Mouse (Mus musculus): ENCODE measurements around the gene Cyp21a1. TPM values are rescaled to one million over a fixed set of nuclear protein-coding genes. Genes with fewer than 3 reads are reported as not detected.
A peak's percentile ranks its signal among the peaks of the same experiment; 100 is the strongest.
"Not testable (repeated sequence)": the region's sequence is repeated elsewhere in the genome, so short reads cannot be mapped to it uniquely, and the experiment has no call there.

Cyp21a1 gene
- total RNA-seq, 1 experiment from 2014 or later = not detected

- ATAC-seq (replicated peaks; ENCODE audit: insufficient number of reproducible peaks, low FRiP score, low TSS enrichment, poor library complexity, severe bottlenecking) = no peak
These were observed 4.3 kb upstream of the Cyp21a1 start for GRCm38 (mm10) chr17:34808599-34809205.

GRCm38 (mm10) chr17:34807176-34807575, 2.8 kb upstream of the Cyp21a1 start:
- ATAC-seq (replicated peaks; ENCODE audit: insufficient number of reproducible peaks, low FRiP score, low TSS enrichment, poor library complexity, severe bottlenecking) = no peak

GRCm38 (mm10) chr17:34804871-34805562, 656 bp upstream of the Cyp21a1 start:
- ATAC-seq (replicated peaks; ENCODE audit: insufficient number of reproducible peaks, low FRiP score, low TSS enrichment, poor library complexity, severe bottlenecking) = no peak

- ATAC-seq (replicated peaks; ENCODE audit: insufficient number of reproducible peaks, low FRiP score, low TSS enrichment, poor library complexity, severe bottlenecking) = not testable (repeated sequence)
These were observed 994 bp downstream of the Cyp21a1 start for GRCm38 (mm10) chr17:34803367-34803766.

GRCm38 (mm10) chr17:34802756-34803155, 1.6 kb downstream of the Cyp21a1 start:
- ATAC-seq (replicated peaks; ENCODE audit: insufficient number of reproducible peaks, low FRiP score, low TSS enrichment, poor library complexity, severe bottlenecking) = not testable (repeated sequence)

GRCm38 (mm10) chr17:34800781-34801305, 3.5 kb downstream of the Cyp21a1 start:
- not testable (repeated sequence) for ATAC-seq (replicated peaks; ENCODE audit: insufficient number of reproducible peaks, low FRiP score, low TSS enrichment, poor library complexity, severe bottlenecking)

- ATAC-seq (replicated peaks; ENCODE audit: insufficient number of reproducible peaks, low FRiP score, low TSS enrichment, poor library complexity, severe bottlenecking) = no peak
These were observed 4.8 kb downstream of the Cyp21a1 start for GRCm38 (mm10) chr17:34799531-34799925.

GRCm38 (mm10) chr17:34798866-34799530, 5.4 kb downstream of the Cyp21a1 start:
- ATAC-seq (replicated peaks; ENCODE audit: insufficient number of reproducible peaks, low FRiP score, low TSS enrichment, poor library complexity, severe bottlenecking) = no peak

GRCm38 (mm10) chr17:34798071-34798470, 6.3 kb downstream of the Cyp21a1 start:
- not testable (repeated sequence) for ATAC-seq (replicated peaks; ENCODE audit: insufficient number of reproducible peaks, low FRiP score, low TSS enrichment, poor library complexity, severe bottlenecking)

GRCm38 (mm10) chr17:34797211-34797995, 7.0 kb downstream of the Cyp21a1 start:
- ATAC-seq (replicated peaks; ENCODE audit: insufficient number of reproducible peaks, low FRiP score, low TSS enrichment, poor library complexity, severe bottlenecking) = not testable (repeated sequence)

GRCm38 (mm10) chr17:34796311-34797140, 7.8 kb downstream of the Cyp21a1 start:
- no peak for ATAC-seq (replicated peaks; ENCODE audit: insufficient number of reproducible peaks, low FRiP score, low TSS enrichment, poor library complexity, severe bottlenecking)

- ATAC-seq (replicated peaks; ENCODE audit: insufficient number of reproducible peaks, low FRiP score, low TSS enrichment, poor library complexity, severe bottlenecking) = 0 out of 2 replicates have a peak, but pooled peaks have one; percentile 51
These were observed 8.7 kb downstream of the Cyp21a1 start for GRCm38 (mm10) chr17:34795633-34796032.

GRCm38 (mm10) chr17:34795016-34795415, 9.3 kb downstream of the Cyp21a1 start:
- no peak for ATAC-seq (replicated peaks; ENCODE audit: insufficient number of reproducible peaks, low FRiP score, low TSS enrichment, poor library complexity, severe bottlenecking)

- no peak for ATAC-seq (replicated peaks; ENCODE audit: insufficient number of reproducible peaks, low FRiP score, low TSS enrichment, poor library complexity, severe bottlenecking)
These were observed 26.6 kb downstream of the Cyp21a1 start for GRCm38 (mm10) chr17:34777680-34778325.

GRCm38 (mm10) chr17:34761471-34761870, 42.9 kb downstream of the Cyp21a1 start:
- no peak for ATAC-seq (replicated peaks; ENCODE audit: insufficient number of reproducible peaks, low FRiP score, low TSS enrichment, poor library complexity, severe bottlenecking)
